ENCODE assay signal across 12 mouse cellular contexts in the genomic region with DNA sequence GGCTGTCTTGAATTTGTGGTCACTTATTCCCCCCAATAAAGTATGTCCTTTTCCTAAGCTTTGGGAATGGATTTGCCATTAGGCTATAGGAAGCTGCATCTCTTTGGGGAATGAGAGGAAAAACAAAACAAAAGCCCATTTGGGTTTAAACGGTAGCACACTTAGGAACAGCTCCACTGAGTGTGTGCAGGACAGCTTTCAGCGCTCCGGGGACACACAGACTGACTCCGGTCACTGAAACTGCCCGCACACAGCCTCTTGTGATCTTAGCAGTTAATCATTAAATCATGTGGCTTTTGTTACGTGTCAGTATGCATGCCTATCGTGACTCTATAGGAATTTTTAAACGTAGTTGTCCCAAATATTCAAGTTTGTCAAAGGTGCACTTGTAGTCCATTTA. TPM values are rescaled to one million over a fixed set of nuclear protein-coding genes. Genes with fewer than 3 reads are reported as not detected.
A peak's percentile ranks its signal among the peaks of the same experiment; 100 is the strongest.
DNase-seq lines count a peak whose midpoint lies in the region; ATAC-seq and TF ChIP-seq lines count a peak whose summit lies in the region.
"Had no signal": no experiment of that assay in that cellular context is flagged by ENCODE, and none has a peak within 500 bp of the region (broad histone marks: within the 10 kb centered on the region; RNA-seq: fewer than 3 reads in every experiment).

No protein-coding gene starts in this region.

- intact Hi-C loops in gastrocnemius, postnatal 14 days (cut with DNase I; ENCODE audit: low total_unique reads) = no loop called here

- peaks cover 59% of the 10 kb centered on the region for H3K4me1 ChIP-seq in forebrain, embryonic 13.5 days
- H3K4me1 ChIP-seq in forebrain, embryonic 10.5 days = peaks cover 78% of the 10 kb centered on the region
- no peaks in the 10 kb centered on the region for H3K4me1 ChIP-seq in lung, postnatal 0 days (ENCODE audit: insufficient read depth, low read depth, low read length)
- H3K4me1 ChIP-seq in kidney, embryonic 16.5 days (ENCODE audit: insufficient read depth, low read length) = peaks cover 10% of the 10 kb centered on the region; the same call in 1 of the 2 replicates
- H3K4me1 ChIP-seq: limb, embryonic 15.5 days had no signal

- peak overlapping the region; percentile 30; the same call in 1 of the 2 replicates for H3K9ac ChIP-seq in forebrain, embryonic 13.5 days
- H3K9ac ChIP-seq in lung, postnatal 0 days (replicated peaks; ENCODE audit: low read depth) = no peak overlapping the region
- H3K9ac ChIP-seq in kidney, embryonic 16.5 days (replicated peaks; ENCODE audit: low read length) = no peak overlapping the region
- H3K9ac ChIP-seq: limb, embryonic 15.5 days had no signal

- TF ChIP-seq CTCF in lung, postnatal 0 days (IDR thresholded peaks at IDR 0.05) = no peak

- H3K27ac ChIP-seq in forebrain, embryonic 13.5 days = peak overlapping the region; percentile 10; the same call in 1 of the 2 replicates
- H3K27ac ChIP-seq in forebrain, embryonic 10.5 days = no peak overlapping the region
- no peak overlapping the region for H3K27ac ChIP-seq in lung, postnatal 0 days (ENCODE audit: low read length)
- no peak overlapping the region for H3K27ac ChIP-seq in kidney, embryonic 16.5 days (ENCODE audit: low read length)
- H3K27ac ChIP-seq: limb, embryonic 15.5 days had no signal

- no peak overlapping the region for H3K4me3 ChIP-seq in forebrain, embryonic 13.5 days
- H3K4me3 ChIP-seq in forebrain, embryonic 10.5 days = no peak overlapping the region
- H3K4me3 ChIP-seq in lung, postnatal 0 days (ENCODE audit: low read depth, low read length) = no peak overlapping the region
- no peak overlapping the region for H3K4me3 ChIP-seq in kidney, embryonic 16.5 days (ENCODE audit: low read length)
- H3K4me3 ChIP-seq: limb, embryonic 15.5 days had no signal

- no peak overlapping the region for H3K4me2 ChIP-seq in forebrain, embryonic 13.5 days
- no peak overlapping the region for H3K4me2 ChIP-seq in lung, postnatal 0 days (replicated peaks; ENCODE audit: low read depth, low read length)
- 0 out of 2 replicates have a peak overlapping the region, but pooled peaks have one; percentile 10 for H3K4me2 ChIP-seq in kidney, embryonic 16.5 days (replicated peaks; ENCODE audit: low read depth, low read length)
- H3K4me2 ChIP-seq: limb, embryonic 15.5 days had no signal

- TF ChIP-seq EP300 in lung, postnatal 0 days (IDR thresholded peaks at IDR 0.05) = no peak

- peaks cover 5% of the 10 kb centered on the region; the same call in 1 of the 2 replicates for H3K36me3 ChIP-seq in forebrain, embryonic 13.5 days (ENCODE audit: poor library complexity, severe bottlenecking)
- peaks cover 12% of the 10 kb centered on the region for H3K36me3 ChIP-seq in forebrain, embryonic 10.5 days (replicated peaks)
- no peaks in the 10 kb centered on the region for H3K36me3 ChIP-seq in lung, postnatal 0 days (ENCODE audit: insufficient read depth, low read length)
- H3K36me3 ChIP-seq in kidney, embryonic 16.5 days (ENCODE audit: insufficient read depth, low read length) = no peaks in the 10 kb centered on the region
- H3K36me3 ChIP-seq: limb, embryonic 15.5 days had no signal

- no peaks in the 10 kb centered on the region for H3K9me3 ChIP-seq in forebrain, embryonic 13.5 days (replicated peaks)
- H3K9me3 ChIP-seq in forebrain, embryonic 10.5 days = no peaks in the 10 kb centered on the region
- H3K9me3 ChIP-seq in lung, postnatal 0 days (ENCODE audit: low read length) = no peaks in the 10 kb centered on the region
- no peaks in the 10 kb centered on the region for H3K9me3 ChIP-seq in kidney, embryonic 16.5 days (ENCODE audit: low read length)
- H3K9me3 ChIP-seq: limb, embryonic 15.5 days had no signal

- no peaks in the 10 kb centered on the region for H3K27me3 ChIP-seq in forebrain, embryonic 13.5 days
- peaks cover 8% of the 10 kb centered on the region; the same call in 1 of the 2 replicates for H3K27me3 ChIP-seq in forebrain, embryonic 10.5 days (ENCODE audit: poor library complexity, severe bottlenecking)
- H3K27me3 ChIP-seq in lung, postnatal 0 days (replicated peaks; ENCODE audit: insufficient read depth, low read length) = no peaks in the 10 kb centered on the region
- no peaks in the 10 kb centered on the region for H3K27me3 ChIP-seq in kidney, embryonic 16.5 days (ENCODE audit: insufficient read depth, low read length)
- H3K27me3 ChIP-seq: limb, embryonic 15.5 days had no signal

- no peak for DNase-seq in forebrain, embryonic 10.5 days (ENCODE audit: extremely low spot score, low spot score)
- peak; percentile 47 for DNase-seq in lung, postnatal 0 days (ENCODE audit: low spot score)
- DNase-seq in lung, postnatal 10 days = no peak
- no peak for DNase-seq in gastrocnemius, postnatal 14 days
- no peak for DNase-seq in left cerebral cortex, adult 18-20 months (ENCODE audit: low spot score in 2 of 2)
- no peak for DNase-seq in left cerebral cortex, adult 9 months (ENCODE audit: low spot score in 2 of 2)
- DNase-seq: adrenal gland, adult 8-10 months; spleen, adult 18-20 months; thymus, postnatal 36 days had no signal

- 35% methylated on average over 8 of the region's 8 CpGs for WGBS in forebrain, embryonic 13.5 days
- 41% methylated on average over 8 of the region's 8 CpGs for WGBS in forebrain, embryonic 10.5 days
- 40% methylated on average over 8 of the region's 8 CpGs for WGBS in lung, postnatal 0 days
- 17% methylated on average over 8 of the region's 8 CpGs for WGBS in kidney, embryonic 16.5 days

- no peak for ATAC-seq in forebrain, embryonic 13.5 days
- no peak; the same call in 1 of the 2 replicates for ATAC-seq in lung, postnatal 0 days
- ATAC-seq in kidney, embryonic 16.5 days (ENCODE audit: low FRiP score, low TSS enrichment) = peak; percentile 57; the same call in 1 of the 2 replicates

RNA-seq across cellular contexts. Expression of a gene that starts 11.7 kb away (rescaled TPM):
- polyA plus RNA-seq in forebrain, embryonic 13.5 days (2015; fragmentation: Nextera tagmentation; extraction: Ambion mirVana) = 59.8 and 88.1 TPM in 2 replicates
- polyA plus RNA-seq in forebrain, embryonic 10.5 days (2016; fragmentation: Nextera tagmentation; extraction: Ambion mirVana) = 2.1 and 3.0 TPM in 2 replicates
- polyA plus RNA-seq in lung, postnatal 0 days (2015; fragmentation: Nextera tagmentation; extraction: Ambion mirVana) = 2.0 and 3.0 TPM in 2 replicates
- polyA plus RNA-seq in kidney, embryonic 16.5 days (2015; fragmentation: Nextera tagmentation; extraction: Ambion mirVana) = 1.4 and 1.6 TPM in 2 replicates
- total RNA-seq in gastrocnemius, postnatal 14 days (2021) = 10 to 100 TPM; 55.8 to 72.3 TPM
- total RNA-seq in left cerebral cortex, adult 18-20 months (2021) = 100 to 1,000 TPM; 341 to 359 TPM

Comparison
In these comparisons a context has a peak if more than half of its experiments do, and no peak if none do; other contexts are left out.
1. RNA of a gene that starts 11.7 kb away (polyA plus RNA-seq): 59.8 to 88.1 TPM in forebrain, embryonic 13.5 days; 2.1 to 3.0 TPM in forebrain, embryonic 10.5 days, 2.0 to 3.0 TPM in lung, postnatal 0 days and 1.4 to 1.6 TPM in kidney, embryonic 16.5 days; every median in the first group is over 10 times any median in the second.